Mouse (Mus musculus) spleen, adult 2 months (tissue): ENCODE results near the gene Cacna1c.

Experiments
- CTCF ChIP-seq: fragments of 200-500 bp; IDR thresholded peaks from 2 replicates; pipeline ENCODE4 v1.5.1; 2011; ENCODE audit warnings: mild to moderate bottlenecking, inconsistent platforms; ENCODE audit not compliant: insufficient read depth, insufficient read length, insufficient replicate concordance; ENCODE audit errors: extremely low read depth
- POLR2A ChIP-seq: fragments of 200-500 bp; IDR thresholded peaks from 2 replicates; pipeline ENCODE4 v1.6.1; 2011; ENCODE audit warnings: low read depth, low read length, inconsistent platforms

DNA sequence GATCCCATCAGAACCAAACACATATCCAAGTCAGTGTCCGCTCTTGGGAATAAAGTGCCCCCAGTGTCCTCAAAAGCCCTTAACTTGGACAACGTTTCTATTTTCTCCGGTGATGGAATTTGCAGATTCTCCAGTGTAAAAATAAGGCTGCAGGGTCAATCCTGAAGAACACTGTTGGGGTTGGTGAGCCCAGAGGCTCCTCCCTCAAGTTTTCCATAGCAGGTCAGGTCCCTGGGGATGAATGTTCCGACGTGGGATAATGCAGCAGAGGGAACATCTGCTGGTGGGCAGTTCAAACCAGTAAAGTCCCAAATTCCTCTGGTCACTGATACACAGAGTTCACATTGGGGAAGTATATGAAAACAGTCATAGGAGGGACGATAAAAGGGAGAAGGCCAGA, 203.8 kb downstream of the Cacna1c start:
- TF ChIP-seq CTCF (no peak), POLR2A (no peak)
